Mouse (Mus musculus) adrenal gland, postnatal 36 days (tissue): ENCODE measurements at regions not wholly inside any gene's neighbourhood (a gene's known extent, or its start where the extent isn't known, plus 50 kb on each side); places are given as distances from the start of the nearest gene placed in this dataset.

Experiments
- DNase-seq, 2 experiments: peaks; one replicate each; pipeline ENCODE4 v3.0.0; 2021; ENCODE audit warnings: mixed read lengths in 1 of 2

- no peak for DNase-seq
Measured at GRCm38 (mm10) chr8:87417466-87417865, 54.9 kb downstream of the Cbln1 start.

GRCm38 (mm10) chr8:87415051-87415630 is 57.3 kb downstream of the Cbln1 start:
- no peak for DNase-seq

- DNase-seq: no peak
Measured at GRCm38 (mm10) chr8:87389016-87389415, 83.4 kb downstream of the Cbln1 start.

GRCm38 (mm10) chr8:87383527-87384206 is 88.7 kb downstream of the Cbln1 start:
- DNase-seq: no peak

- no peak for DNase-seq
Measured at GRCm38 (mm10) chr8:87382311-87382710, 90.1 kb downstream of the Cbln1 start.

GRCm38 (mm10) chr8:87380791-87381190 is 91.6 kb downstream of the Cbln1 start:
- DNase-seq: peak in 1 of 2 experiments; percentile 3

- no peak for DNase-seq
Measured at GRCm38 (mm10) chr8:87379296-87379695, 93.1 kb downstream of the Cbln1 start.

- no peak for DNase-seq
Measured at GRCm38 (mm10) chr8:87374044-87374443, 98.4 kb downstream of the Cbln1 start.

GRCm38 (mm10) chr8:87373535-87373934 is 98.9 kb downstream of the Cbln1 start:
- DNase-seq: no peak

GRCm38 (mm10) chr8:87372061-87372460 is 100.3 kb downstream of the Cbln1 start:
- DNase-seq: no peak

- DNase-seq: no peak
Measured at GRCm38 (mm10) chr8:87370194-87370593, 102.2 kb downstream of the Cbln1 start.

- DNase-seq: no peak
Measured at GRCm38 (mm10) chr8:87350471-87350870, 121.9 kb downstream of the Cbln1 start.

- peak in 1 of 2 experiments; percentile 14 for DNase-seq
Measured at GRCm38 (mm10) chr8:87349781-87350181, 122.6 kb downstream of the Cbln1 start.

GRCm38 (mm10) chr8:87329371-87329770 is 143.0 kb downstream of the Cbln1 start:
- no peak for DNase-seq

- peak; percentile 65 to 78 for DNase-seq
Measured at GRCm38 (mm10) chr8:87314570-87314969, 157.8 kb downstream of the Cbln1 start.

GRCm38 (mm10) chr8:87311282-87311681 is 161.1 kb downstream of the Cbln1 start:
- DNase-seq: peak; percentile 35 to 52

GRCm38 (mm10) chr8:87308311-87308710 is 164.1 kb downstream of the Cbln1 start:
- DNase-seq: peak; percentile 62 to 71

GRCm38 (mm10) chr8:87305001-87305400 is 167.4 kb downstream of the Cbln1 start:
- DNase-seq: peak; percentile 22 to 36

GRCm38 (mm10) chr8:87303522-87303921 is 168.9 kb downstream of the Cbln1 start:
- no peak for DNase-seq

GRCm38 (mm10) chr8:87297761-87298160 is 174.6 kb downstream of the Cbln1 start:
- no peak for DNase-seq

GRCm38 (mm10) chr8:87297331-87297730 is 175.1 kb downstream of the Cbln1 start:
- no peak for DNase-seq

GRCm38 (mm10) chr8:87286059-87286458 is 186.3 kb downstream of the Cbln1 start:
- no peak for DNase-seq

GRCm38 (mm10) chr8:87284356-87284755 is 188.1 kb downstream of the Cbln1 start:
- DNase-seq: peak in 1 of 2 experiments; percentile 6

GRCm38 (mm10) chr8:87282511-87282910 is 189.9 kb downstream of the Cbln1 start:
- DNase-seq: no peak
